Mouse (Mus musculus) lung, postnatal 0 days (tissue): Measurements from ENCODE around the gene Adgrg6. TPM values are rescaled to one million over a fixed set of nuclear protein-coding genes. Genes with fewer than 3 reads are reported as not detected.

Experiments used
- ATAC-seq: fragments of 200-750 bp; cut with Nextera tagmentation; 2 replicates; pipeline ENCODE4 v1.8.0; 2017; ENCODE audit warnings: moderate library complexity
- DNase-seq: peaks from one replicate; pipeline ENCODE4 v3.0.0-alpha.2; 2016; ENCODE audit warnings: low spot score
- H3K27ac ChIP-seq: fragments of 300-500 bp; sonication (generic); 2 replicates; pipeline ENCODE4 v1.5.1; 2014; ENCODE audit warnings: antibody characterized with exemption, mild to moderate bottlenecking, low read length, mixed read lengths
- H3K27me3 ChIP-seq: fragments of 300-500 bp; sonication (generic); replicated peaks from 2 replicates; pipeline ENCODE4 v1.6.1; 2014; ENCODE audit warnings: low read length, mixed read lengths; ENCODE audit not compliant: insufficient read depth
- H3K36me3 ChIP-seq: fragments of 300-500 bp; sonication (generic); 2 replicates; pipeline ENCODE4 v1.6.1; 2014; ENCODE audit warnings: low read length, mixed read lengths; ENCODE audit not compliant: insufficient read depth
- H3K4me1 ChIP-seq: fragments of 300-500 bp; sonication (generic); 2 replicates; pipeline ENCODE4 v1.6.1; 2014; ENCODE audit warnings: antibody characterized with exemption, low read depth, low read length, mixed read lengths; ENCODE audit not compliant: insufficient read depth
- H3K4me2 ChIP-seq: fragments of 300-500 bp; sonication (generic); replicated peaks from 2 replicates; pipeline ENCODE4 v1.6.1; 2014; ENCODE audit warnings: low read depth, mild to moderate bottlenecking, low read length, moderate library complexity, mixed read lengths
- H3K4me3 ChIP-seq: fragments of 300-500 bp; sonication (generic); 2 replicates; pipeline ENCODE4 v1.5.1; 2014; ENCODE audit warnings: low read depth, low read length
- H3K9ac ChIP-seq: fragments of 300-500 bp; sonication (generic); replicated peaks from 2 replicates; pipeline ENCODE4 v1.6.1; 2014; ENCODE audit warnings: low read depth, mild to moderate bottlenecking
- H3K9me3 ChIP-seq: fragments of 300-500 bp; sonication (generic); 2 replicates; pipeline ENCODE4 v1.6.1; 2016; ENCODE audit warnings: low read length, mixed read lengths
- CTCF ChIP-seq: IDR thresholded peaks from 2 replicates; pipeline ENCODE4 v1.5.1; 2016; ENCODE audit warnings: antibody characterized with exemption, mild to moderate bottlenecking
- EP300 ChIP-seq: IDR thresholded peaks from 2 replicates; pipeline ENCODE4 v1.6.1; 2016; ENCODE audit warnings: antibody characterized with exemption, mild to moderate bottlenecking, control low read depth
- WGBS: fragments of 180-500 bp; shearing (Covaris S2); extraction: QIAGEN DNeasy Blood & Tissue Kit; methylation state at CpG from one replicate; pipeline ENCODE4 v1.1.7; 2014; 5-methylcytosine and 5-hydroxymethylcytosine counted together
- polyA plus RNA-seq: library from polyadenylated mRNA; unstranded; fragments of >200 nt; fragmentation: Nextera tagmentation; extraction: Ambion mirVana; gene quantifications from 2 replicates; pipeline ENCODE4 v1.2.1, GENCODE M21; 2015

Adgrg6 gene
- polyA plus RNA-seq, 1 experiment from 2014 or later = 22.1 TPM

- H3K27me3 ChIP-seq = no peaks in the 10 kb centered on the region
- DNase-seq (peak; percentile 20), ATAC-seq (no peak)
- no peaks in the 10 kb centered on the region for H3K36me3 ChIP-seq
- no peaks in the 10 kb centered on the region; the same call in 1 of the 2 replicates for H3K4me1 ChIP-seq
- no peaks in the 10 kb centered on the region for H3K9me3 ChIP-seq
- 98% methylated on average over 1 of the region's 1 CpGs for WGBS
- H3K4me3 ChIP-seq = no peak overlapping the region
- no peak overlapping the region for H3K4me2 ChIP-seq
- no peak overlapping the region for H3K9ac ChIP-seq
- no peak overlapping the region for H3K27ac ChIP-seq
- TF ChIP-seq CTCF (no peak), EP300 (no peak)
These were observed 14.8 kb downstream of the Adgrg6 start for GRCm38 (mm10) chr10:14530670-14531069.

- no peak overlapping the region for H3K9ac ChIP-seq
- H3K9me3 ChIP-seq = no peaks in the 10 kb centered on the region
- no peaks in the 10 kb centered on the region for H3K27me3 ChIP-seq
- DNase-seq (no peak), ATAC-seq (no peak)
- no peaks in the 10 kb centered on the region; the same call in 1 of the 2 replicates for H3K4me1 ChIP-seq
- no peak overlapping the region for H3K27ac ChIP-seq
- no peaks in the 10 kb centered on the region for H3K36me3 ChIP-seq
- H3K4me2 ChIP-seq = no peak overlapping the region
- WGBS = 48% methylated on average over 2 of the region's 2 CpGs
- H3K4me3 ChIP-seq = no peak overlapping the region
- TF ChIP-seq CTCF (no peak), EP300 (no peak)
These were observed 17.7 kb downstream of the Adgrg6 start for GRCm38 (mm10) chr10:14527765-14528164.

DNA sequence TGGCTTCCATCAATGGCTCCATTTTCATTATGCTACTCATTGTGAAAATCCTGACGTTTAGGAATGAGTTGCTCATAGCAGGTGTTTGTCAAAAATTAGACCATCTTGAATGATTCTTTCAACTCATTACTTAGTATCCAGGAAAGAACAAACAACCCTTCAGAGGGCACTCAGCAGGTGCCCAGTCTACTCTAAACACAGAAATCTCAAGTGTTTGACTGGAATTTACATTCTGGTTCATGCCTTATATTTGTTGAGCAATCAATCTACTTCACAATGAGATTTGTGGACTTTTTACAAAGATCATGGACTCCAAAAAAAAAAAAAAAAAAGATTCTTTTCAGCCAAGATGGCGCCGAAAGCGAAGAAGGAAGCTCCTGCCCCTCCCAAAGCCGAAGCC lies 22.7 kb downstream of the Adgrg6 start:
- TF ChIP-seq EP300 = 0 out of 2 replicates have a peak, but pooled peaks have one; percentile 19
- TF ChIP-seq CTCF = no peak
- no peak overlapping the region for H3K9ac ChIP-seq
- no peaks in the 10 kb centered on the region for H3K27me3 ChIP-seq
- DNase-seq = peak; percentile 53
- 72% methylated on average over 5 of the region's 5 CpGs for WGBS
- no peak overlapping the region for H3K4me2 ChIP-seq
- no peak overlapping the region for H3K27ac ChIP-seq
- H3K36me3 ChIP-seq = no peaks in the 10 kb centered on the region
- H3K4me3 ChIP-seq = no peak overlapping the region
- 0 out of 2 replicates have a peak, but pooled peaks cover 2% of the 10 kb centered on the region for H3K4me1 ChIP-seq
- ATAC-seq = peak; percentile 38; the same call in 1 of the 2 replicates
- H3K9me3 ChIP-seq = no peaks in the 10 kb centered on the region

- TF ChIP-seq CTCF = no peak
- TF ChIP-seq EP300 = no peak
- Histone ChIP-seq H3K27ac (no peak overlapping the region), H3K9me3 (no peaks in the 10 kb centered on the region), H3K4me3 (no peak overlapping the region), H3K36me3 (no peaks in the 10 kb centered on the region), H3K27me3 (no peaks in the 10 kb centered on the region), H3K4me1 (0 out of 2 replicates have a peak, but pooled peaks cover 2% of the 10 kb centered on the region), H3K9ac (no peak overlapping the region), H3K4me2 (no peak overlapping the region)
- no peak for DNase-seq
- ATAC-seq = peak; percentile 19; the same call in 1 of the 2 replicates
- 23% methylated on average over 8 of the region's 8 CpGs for WGBS
These were observed 24.4 kb downstream of the Adgrg6 start for GRCm38 (mm10) chr10:14520912-14521675.

- 45% methylated on average over 5 of the region's 5 CpGs for WGBS
These were observed 27.6 kb downstream of the Adgrg6 start for GRCm38 (mm10) chr10:14517909-14518308.

DNA sequence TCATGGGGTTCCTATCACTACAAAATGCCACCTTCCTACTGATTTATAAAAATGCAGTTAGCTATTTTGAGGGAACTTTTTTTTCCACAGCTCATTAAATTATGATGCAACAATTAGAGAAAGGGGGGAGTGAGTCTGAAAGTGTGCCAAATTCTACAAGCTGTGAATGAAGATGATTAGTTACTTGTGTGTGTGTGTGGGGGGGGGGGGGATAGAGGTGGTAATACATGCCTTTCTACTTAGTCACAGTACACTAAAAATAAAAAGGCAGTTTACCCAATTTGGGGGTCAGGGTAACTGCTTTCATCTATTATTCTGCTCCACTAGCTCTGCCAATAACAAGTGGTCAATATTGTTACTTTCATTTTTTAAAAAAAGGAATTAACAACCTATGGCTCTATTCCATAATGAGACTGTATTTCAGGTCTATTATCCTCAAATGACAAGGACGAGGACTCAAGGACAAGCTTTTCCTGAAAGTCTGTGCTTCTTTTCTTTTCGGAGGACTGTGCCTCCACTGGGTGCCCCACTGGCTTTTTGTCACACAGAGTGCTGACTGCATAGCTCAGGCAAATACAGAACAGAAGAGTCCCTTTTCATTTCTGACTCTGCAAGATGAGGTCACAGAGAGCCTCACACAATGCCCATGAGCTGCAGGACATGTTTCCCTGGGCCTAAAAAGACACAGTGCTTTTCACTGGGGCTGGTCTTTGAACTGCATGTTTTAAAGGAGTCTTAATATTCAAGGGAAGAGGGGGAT lies 33.4 kb downstream of the Adgrg6 start:
- Histone ChIP-seq H3K4me3 (no peak overlapping the region), H3K9ac (no peak overlapping the region), H3K4me2 (no peak overlapping the region), H3K27ac (no peak overlapping the region), H3K27me3 (no peaks in the 10 kb centered on the region), H3K4me1 (no peaks in the 10 kb centered on the region), H3K36me3 (no peaks in the 10 kb centered on the region), H3K9me3 (no peaks in the 10 kb centered on the region)
- WGBS = 59% methylated on average over 2 of the region's 2 CpGs
- DNase-seq (peak; percentile 28), ATAC-seq (no peak)
- TF ChIP-seq EP300 (no peak), CTCF (no peak)

More at GRCm38 (mm10) chr10:14517909-14518308, 27.6 kb downstream of the Adgrg6 start:
- Histone ChIP-seq H3K4me3 (no peak overlapping the region), H3K27ac (no peak overlapping the region), H3K27me3 (no peaks in the 10 kb centered on the region), H3K4me1 (0 out of 2 replicates have a peak, but pooled peaks cover 2% of the 10 kb centered on the region), H3K36me3 (no peaks in the 10 kb centered on the region), H3K9ac (no peak overlapping the region), H3K4me2 (no peak overlapping the region), H3K9me3 (no peaks in the 10 kb centered on the region)
- ATAC-seq = peak; percentile 59; the same call in 1 of the 2 replicates
- no peak for DNase-seq
- TF ChIP-seq EP300 = no peak
- no peak for TF ChIP-seq CTCF
